Mouse (Mus musculus) neural tube, embryonic 14.5 days (tissue): ENCODE measurements around the gene Rab35. TPM values are rescaled to one million over a fixed set of nuclear protein-coding genes. Genes with fewer than 3 reads are reported as not detected.
A peak's percentile ranks its signal among the peaks of the same experiment; 100 is the strongest.

ENCODE experiments used
- ATAC-seq: fragments of 200-750 bp; cut with Nextera tagmentation; 2 replicates; pipeline ENCODE4 v1.8.0; 2017; ENCODE audit warnings: low read depth, mild to moderate bottlenecking, moderate TSS enrichment, moderate library complexity
- H3K27ac ChIP-seq: fragments of 300-500 bp; sonication (generic); 2 replicates; pipeline ENCODE4 v1.5.1; 2014; ENCODE audit warnings: low read depth, mild to moderate bottlenecking, control low read depth, low read length, moderate library complexity, mixed read lengths
- H3K27me3 ChIP-seq: fragments of 300-500 bp; sonication (generic); 2 replicates; pipeline ENCODE4 v1.6.1; 2014; ENCODE audit warnings: low read length; ENCODE audit not compliant: control insufficient read depth, insufficient read depth
- H3K36me3 ChIP-seq: fragments of 300-500 bp; sonication (generic); 2 replicates; pipeline ENCODE4 v1.6.1; 2014; ENCODE audit warnings: low read length, mixed read lengths; ENCODE audit not compliant: control insufficient read depth, insufficient read depth
- H3K4me1 ChIP-seq: fragments of 300-500 bp; sonication (generic); 2 replicates; pipeline ENCODE4 v1.6.1; 2014; ENCODE audit warnings: low read length; ENCODE audit not compliant: control insufficient read depth, insufficient read depth
- H3K4me2 ChIP-seq: fragments of 300-500 bp; sonication (generic); 2 replicates; pipeline ENCODE4 v1.6.1; 2014; ENCODE audit warnings: mild to moderate bottlenecking, low read depth, low read length, control low read depth
- H3K4me3 ChIP-seq: fragments of 300-500 bp; sonication (generic); 2 replicates; pipeline ENCODE4 v1.5.1; 2014; ENCODE audit warnings: low read depth, low read length, control low read depth, mixed read lengths
- H3K9ac ChIP-seq: fragments of 300-500 bp; sonication (generic); replicated peaks from 2 replicates; pipeline ENCODE4 v1.6.1; 2014; ENCODE audit warnings: low read depth, mild to moderate bottlenecking, control low read depth, low read length, mixed read lengths
- H3K9me3 ChIP-seq: fragments of 300-500 bp; sonication (generic); 2 replicates; pipeline ENCODE4 v1.6.1; 2016; ENCODE audit warnings: low read length; ENCODE audit not compliant: control insufficient read depth
- whole genome bisulfite sequencing: fragments of 180-500 bp; shearing (Covaris S2); extraction: QIAGEN DNeasy Blood & Tissue Kit; methylation state at CpG from one replicate; pipeline ENCODE4 v1.1.7; 2014; 5-methylcytosine and 5-hydroxymethylcytosine counted together
- polyA plus RNA-seq: library from polyadenylated mRNA; unstranded; fragments of >200 nt; fragmentation: Nextera tagmentation; extraction: Ambion mirVana; gene quantifications from 2 replicates; pipeline ENCODE4 v1.2.1, GENCODE M21; 2014

Gene Rab35
- 22.0 and 23.4 TPM in 2 replicates for polyA plus RNA-seq

DNA sequence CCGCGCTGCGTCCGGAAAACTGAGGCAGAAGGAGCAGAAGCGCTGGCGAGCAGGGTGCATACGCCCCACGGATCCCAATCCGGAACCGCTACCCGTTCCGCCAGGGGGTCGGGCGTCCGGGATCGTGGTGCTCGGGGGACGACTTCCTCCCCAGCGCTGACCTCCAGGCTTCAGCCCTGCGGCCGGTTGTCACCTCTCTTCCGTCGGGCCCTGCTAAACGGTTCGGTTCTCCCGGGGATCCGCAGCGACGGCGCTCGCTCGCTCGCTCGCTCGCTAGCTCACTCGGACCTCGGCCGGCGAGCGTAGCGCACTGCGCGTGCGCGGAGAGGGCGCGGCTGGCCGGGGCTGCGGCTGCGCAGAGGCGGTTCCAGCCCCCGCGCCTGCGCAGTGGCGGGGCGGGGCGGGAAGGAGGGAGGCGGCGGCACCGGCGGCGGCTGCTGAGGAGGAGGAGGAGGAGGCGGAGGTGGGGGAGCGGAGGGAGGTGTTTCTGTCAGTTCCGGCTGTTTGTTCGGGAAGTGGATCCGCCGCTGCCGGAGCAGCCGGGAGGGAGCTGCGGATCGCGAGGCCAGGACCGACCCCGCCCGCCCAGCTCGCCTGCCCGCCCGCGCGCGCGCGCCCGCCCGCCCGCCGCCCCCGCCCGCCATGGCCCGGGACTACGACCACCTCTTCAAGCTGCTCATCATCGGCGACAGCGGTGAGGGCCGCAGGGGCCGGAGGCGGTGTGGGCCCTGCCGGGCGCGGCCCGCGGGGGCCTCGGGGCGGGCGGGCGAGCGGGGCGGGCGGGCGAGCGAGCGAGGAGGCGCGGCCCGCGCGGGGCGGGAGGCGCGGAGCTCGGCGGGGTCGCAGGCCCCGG, at the start of gene Rab35:
Gene Rab35 (plus strand): TSS at position 404 of the 853 bp plus-strand sequence.
- H3K27me3 ChIP-seq: no peaks in the 10 kb centered on the region
- under 1% methylated on average over 76 of the region's 125 CpGs for WGBS
- H3K4me3 ChIP-seq: peak within 1 kb of the TSS; percentile 71
- peak within 1 kb of the TSS; percentile 88 for H3K27ac ChIP-seq
- H3K36me3 ChIP-seq: no peaks in the 10 kb centered on the region
- H3K9me3 ChIP-seq: no peaks in the 10 kb centered on the region
- peak within 1 kb of the TSS; percentile 84 for H3K4me2 ChIP-seq
- H3K9ac ChIP-seq: peak within 1 kb of the TSS; percentile 89
- H3K4me1 ChIP-seq: peaks cover 30% of the 10 kb centered on the region
- ATAC-seq: peak; percentile 78

GRCm38 (mm10) chr5:115585616-115586015, 46.1 kb upstream of the Rab35 start:
- H3K27me3 ChIP-seq: no peaks in the 10 kb centered on the region
- no peak overlapping the region for H3K4me3 ChIP-seq
- H3K36me3 ChIP-seq: peaks cover 77% of the 10 kb centered on the region
- no peaks in the 10 kb centered on the region for H3K9me3 ChIP-seq
- H3K9ac ChIP-seq: no peak overlapping the region
- no peak overlapping the region for H3K4me2 ChIP-seq
- WGBS: 94% methylated on average over 12 of the region's 12 CpGs
- no peak for ATAC-seq
- no peaks in the 10 kb centered on the region for H3K4me1 ChIP-seq
- no peak overlapping the region for H3K27ac ChIP-seq

GRCm38 (mm10) chr5:115586166-115586565, 45.5 kb upstream of the Rab35 start:
- no peaks in the 10 kb centered on the region for H3K27me3 ChIP-seq
- H3K4me3 ChIP-seq: no peak overlapping the region
- H3K27ac ChIP-seq: no peak overlapping the region
- H3K4me1 ChIP-seq: no peaks in the 10 kb centered on the region
- no peak for ATAC-seq
- H3K4me2 ChIP-seq: no peak overlapping the region
- H3K36me3 ChIP-seq: peaks cover 77% of the 10 kb centered on the region
- H3K9me3 ChIP-seq: no peaks in the 10 kb centered on the region
- 74% methylated on average over 15 of the region's 15 CpGs for WGBS
- no peak overlapping the region for H3K9ac ChIP-seq

- H3K27ac ChIP-seq: no peak overlapping the region
- H3K9me3 ChIP-seq: no peaks in the 10 kb centered on the region
- H3K4me1 ChIP-seq: no peaks in the 10 kb centered on the region
- 94% methylated on average over 2 of the region's 2 CpGs for WGBS
- no peak overlapping the region for H3K9ac ChIP-seq
- H3K4me3 ChIP-seq: no peak overlapping the region
- no peak for ATAC-seq
- H3K4me2 ChIP-seq: no peak overlapping the region
- no peaks in the 10 kb centered on the region for H3K27me3 ChIP-seq
- H3K36me3 ChIP-seq: peaks cover 75% of the 10 kb centered on the region
Observed at GRCm38 (mm10) chr5:115586780-115587179, 44.9 kb upstream of the Rab35 start.

DNA sequence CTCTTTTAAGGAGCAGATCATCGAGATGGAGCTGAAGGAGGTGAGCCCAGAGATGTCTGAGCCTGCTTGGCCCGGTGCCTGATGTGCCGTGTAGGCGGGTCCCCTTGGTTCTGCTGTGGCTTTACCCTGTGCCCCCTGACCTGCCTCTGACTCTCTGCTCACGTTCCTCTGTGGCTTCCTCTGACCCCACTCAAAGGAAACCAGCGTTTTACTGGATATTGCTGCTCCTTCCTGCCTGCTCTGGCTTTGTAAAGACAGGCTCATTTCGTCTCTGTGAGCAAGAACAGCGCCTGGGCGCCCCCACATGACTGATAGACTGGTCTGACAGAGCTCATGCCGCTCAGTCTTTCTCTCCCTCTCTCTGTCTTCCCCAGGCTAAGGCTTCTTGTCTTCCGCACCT, 40.7 kb upstream of the Rab35 start:
- Histone ChIP-seq H3K36me3 (peaks cover 74% of the 10 kb centered on the region), H3K27me3 (no peaks in the 10 kb centered on the region), H3K27ac (no peak overlapping the region), H3K9me3 (no peaks in the 10 kb centered on the region), H3K9ac (no peak overlapping the region), H3K4me3 (no peak overlapping the region), H3K4me1 (no peaks in the 10 kb centered on the region), H3K4me2 (no peak overlapping the region)
- 91% methylated on average over 11 of the region's 11 CpGs for WGBS
- ATAC-seq: no peak

GRCm38 (mm10) chr5:115591506-115591905, 40.2 kb upstream of the Rab35 start:
- Histone ChIP-seq H3K36me3 (peaks cover 75% of the 10 kb centered on the region), H3K4me3 (no peak overlapping the region), H3K27me3 (no peaks in the 10 kb centered on the region), H3K4me1 (no peaks in the 10 kb centered on the region), H3K9me3 (no peaks in the 10 kb centered on the region), H3K9ac (no peak overlapping the region), H3K4me2 (no peak overlapping the region), H3K27ac (no peak overlapping the region)
- 94% methylated on average over 2 of the region's 2 CpGs for WGBS
- ATAC-seq: no peak

GRCm38 (mm10) chr5:115603561-115603960, 28.1 kb upstream of the Rab35 start:
- no peak for ATAC-seq
- 98% methylated on average over 6 of the region's 6 CpGs for WGBS
- no peaks in the 10 kb centered on the region for H3K4me1 ChIP-seq
- H3K27ac ChIP-seq: no peak overlapping the region
- H3K9ac ChIP-seq: no peak overlapping the region
- no peaks in the 10 kb centered on the region for H3K27me3 ChIP-seq
- H3K9me3 ChIP-seq: no peaks in the 10 kb centered on the region
- H3K4me3 ChIP-seq: no peak overlapping the region
- H3K36me3 ChIP-seq: peaks cover 74% of the 10 kb centered on the region
- no peak overlapping the region for H3K4me2 ChIP-seq

DNA sequence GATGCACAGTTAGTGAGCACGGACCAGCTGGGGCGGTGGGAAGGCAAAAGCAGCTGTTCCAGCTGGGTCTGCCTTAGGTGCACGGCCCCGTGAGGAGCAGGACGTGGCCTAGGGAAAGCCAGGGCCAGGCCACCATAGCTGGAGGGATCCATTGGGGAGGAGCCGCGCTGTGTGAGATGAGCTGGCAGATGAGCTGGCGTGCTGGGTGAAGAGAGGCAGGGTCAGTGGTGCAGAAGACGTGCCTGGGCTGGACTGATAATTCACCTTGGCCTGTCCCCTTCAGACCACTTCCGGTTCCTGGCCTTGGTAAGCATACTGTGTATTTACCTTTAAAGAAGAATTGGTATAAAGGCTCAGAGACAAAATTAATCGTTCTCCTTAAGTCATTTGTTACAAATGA, 20.1 kb upstream of the Rab35 start:
- no peak overlapping the region for H3K9ac ChIP-seq
- no peaks in the 10 kb centered on the region for H3K27me3 ChIP-seq
- ATAC-seq: no peak
- WGBS: 96% methylated on average over 11 of the region's 11 CpGs
- no peaks in the 10 kb centered on the region for H3K9me3 ChIP-seq
- H3K36me3 ChIP-seq: peaks cover 86% of the 10 kb centered on the region
- H3K4me2 ChIP-seq: no peak overlapping the region
- H3K27ac ChIP-seq: no peak overlapping the region
- no peaks in the 10 kb centered on the region for H3K4me1 ChIP-seq
- no peak overlapping the region for H3K4me3 ChIP-seq

GRCm38 (mm10) chr5:115613332-115613731, 18.4 kb upstream of the Rab35 start:
- ATAC-seq: no peak
- no peaks in the 10 kb centered on the region for H3K27me3 ChIP-seq
- 95% methylated on average over 9 of the region's 9 CpGs for WGBS
- no peaks in the 10 kb centered on the region for H3K4me1 ChIP-seq
- H3K4me2 ChIP-seq: no peak overlapping the region
- H3K36me3 ChIP-seq: peaks cover 89% of the 10 kb centered on the region
- H3K4me3 ChIP-seq: no peak overlapping the region
- no peak overlapping the region for H3K27ac ChIP-seq
- H3K9me3 ChIP-seq: no peaks in the 10 kb centered on the region
- H3K9ac ChIP-seq: no peak overlapping the region
